Mouse (Mus musculus) lung, adult 2 months (tissue): ENCODE measurements at regions not wholly inside any gene's neighbourhood (a gene's known extent, or its start where the extent isn't known, plus 50 kb on each side); places are given as distances from the start of the nearest gene placed in this dataset.

Experiments
- CTCF ChIP-seq: fragments of 200-500 bp; IDR thresholded peaks from 2 replicates; pipeline ENCODE4 v1.5.1; 2011; ENCODE audit warnings: mild to moderate bottlenecking, low read length, control low read depth; ENCODE audit not compliant: insufficient read depth
- POLR2A ChIP-seq: fragments of 200-500 bp; IDR thresholded peaks from 2 replicates; pipeline ENCODE4 v1.6.1; 2011; ENCODE audit warnings: low read depth, mild to moderate bottlenecking, control low read depth, low read length, borderline replicate concordance; ENCODE audit errors: extremely low read depth

GRCm38 (mm10) chr4:71229796-71230496, 527.8 kb downstream of the Gm11232 start:
- TF ChIP-seq CTCF: no peak
- TF ChIP-seq POLR2A: no peak
